Mouse (Mus musculus) brain, embryonic 18.5 days (tissue): ENCODE results near the gene Psip1.
"Not testable (repeated sequence)": the region's sequence is repeated elsewhere in the genome, so short reads cannot be mapped to it uniquely, and the experiment has no call there.

Experiments
- DNase-seq: peaks from one replicate; pipeline ENCODE4 v3.0.0-alpha.2; 2012; ENCODE audit warnings: low read depth, low spot score

Psip1 gene

GRCm38 (mm10) chr4:83501037-83501430, 14.8 kb upstream of the Psip1 start:
- DNase-seq = no peak

GRCm38 (mm10) chr4:83500154-83501036, 14.1 kb upstream of the Psip1 start:
- DNase-seq = no peak

DNA sequence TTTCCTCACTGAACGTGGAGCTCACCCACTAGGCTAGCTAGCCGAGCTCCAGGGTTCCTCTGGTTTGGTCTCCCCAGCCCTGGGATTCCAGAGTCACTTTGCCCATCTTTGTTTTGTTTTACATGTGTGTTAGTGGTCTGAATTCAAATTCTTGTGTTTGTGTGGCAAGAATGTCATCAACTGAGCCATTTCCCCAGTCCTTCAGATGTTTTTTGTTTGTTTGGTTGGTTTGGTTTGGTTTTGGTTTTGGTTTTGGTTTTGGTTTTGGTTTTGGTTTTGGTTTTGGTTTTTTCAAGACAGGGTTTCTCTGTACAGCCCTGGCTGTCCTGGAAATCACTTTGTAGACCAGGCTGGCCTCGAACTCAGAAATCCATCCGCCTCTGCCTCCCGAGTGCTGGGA, 10.8 kb upstream of the Psip1 start:
- DNase-seq = not testable (repeated sequence)

DNA sequence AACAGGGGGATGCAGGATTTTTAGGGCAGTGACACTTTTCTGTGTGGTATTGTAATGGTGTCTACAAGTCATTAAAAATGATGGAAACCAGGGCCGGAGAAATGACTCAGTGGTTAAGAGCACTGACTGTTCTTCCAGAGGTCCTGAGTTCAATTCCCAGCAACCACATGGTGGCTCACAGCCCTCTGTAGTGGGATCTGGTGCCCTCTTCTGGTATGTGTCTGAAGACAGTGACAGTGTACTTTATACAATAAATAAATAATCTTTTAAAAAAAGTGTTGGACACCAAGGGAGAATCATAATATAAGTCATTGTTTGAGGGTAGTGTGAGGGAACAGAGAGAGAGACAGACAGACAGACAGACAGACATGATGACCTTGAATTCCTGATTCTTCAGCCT, 6.9 kb upstream of the Psip1 start:
- DNase-seq = no peak

- DNase-seq = no peak
Measured at GRCm38 (mm10) chr4:83489121-83489520, 2.9 kb upstream of the Psip1 start.

GRCm38 (mm10) chr4:83485735-83486116, 533 bp downstream of the Psip1 start:
- DNase-seq = peak; percentile 65

DNA sequence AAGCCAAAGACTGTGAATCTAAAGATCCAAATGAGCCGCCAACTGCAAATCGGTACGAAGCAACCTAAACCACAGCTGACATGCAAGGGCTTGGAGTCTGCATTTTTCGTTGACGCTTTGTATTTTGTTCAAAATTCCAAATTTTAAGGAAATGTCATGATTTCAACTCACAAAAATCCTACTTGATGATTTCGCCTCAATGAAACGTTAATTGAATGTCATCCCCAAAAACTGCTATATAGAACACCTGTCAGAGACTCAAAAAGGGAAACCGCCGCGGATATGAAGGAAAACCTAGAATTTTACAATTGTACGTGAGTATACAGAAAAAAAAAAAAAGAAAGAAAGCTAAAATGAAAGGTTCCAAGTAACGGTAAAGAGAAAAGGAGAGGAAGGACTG, 1.0 kb downstream of the Psip1 start:
- DNase-seq = no peak

DNA sequence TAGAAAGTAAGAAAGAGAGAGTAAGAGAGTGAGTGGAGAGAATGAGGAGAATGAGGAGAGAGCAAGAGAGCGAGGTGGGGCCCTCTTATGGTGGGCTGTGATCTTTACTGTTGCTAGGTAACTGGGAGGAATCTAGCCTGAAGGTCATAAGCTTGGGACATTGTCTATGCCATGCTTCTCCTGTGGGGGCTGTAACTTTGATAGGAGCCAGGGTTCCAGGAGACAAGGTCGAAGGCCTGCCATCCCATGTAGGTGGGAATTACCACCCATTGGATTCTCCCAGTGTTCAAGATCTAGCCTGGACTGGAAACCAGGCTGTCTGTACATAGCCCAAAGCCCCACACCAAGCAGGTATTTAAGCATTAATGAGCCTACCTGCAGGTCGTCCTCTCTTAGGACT, 18.1 kb downstream of the Psip1 start:
- DNase-seq = no peak

- DNase-seq = no peak
Measured at GRCm38 (mm10) chr4:83467615-83468014, 18.6 kb downstream of the Psip1 start.

- no peak for DNase-seq
Measured at GRCm38 (mm10) chr4:83464827-83465226, 21.4 kb downstream of the Psip1 start.

- DNase-seq = no peak
Measured at GRCm38 (mm10) chr4:83460106-83460505, 26.2 kb downstream of the Psip1 start.

GRCm38 (mm10) chr4:83450785-83451184, 35.5 kb downstream of the Psip1 start:
- no peak for DNase-seq

GRCm38 (mm10) chr4:83441050-83441449, 45.2 kb downstream of the Psip1 start:
- no peak for DNase-seq

GRCm38 (mm10) chr4:83439045-83439444, 47.2 kb downstream of the Psip1 start:
- no peak for DNase-seq

GRCm38 (mm10) chr4:83438116-83438515, 48.1 kb downstream of the Psip1 start:
- no peak for DNase-seq

DNA sequence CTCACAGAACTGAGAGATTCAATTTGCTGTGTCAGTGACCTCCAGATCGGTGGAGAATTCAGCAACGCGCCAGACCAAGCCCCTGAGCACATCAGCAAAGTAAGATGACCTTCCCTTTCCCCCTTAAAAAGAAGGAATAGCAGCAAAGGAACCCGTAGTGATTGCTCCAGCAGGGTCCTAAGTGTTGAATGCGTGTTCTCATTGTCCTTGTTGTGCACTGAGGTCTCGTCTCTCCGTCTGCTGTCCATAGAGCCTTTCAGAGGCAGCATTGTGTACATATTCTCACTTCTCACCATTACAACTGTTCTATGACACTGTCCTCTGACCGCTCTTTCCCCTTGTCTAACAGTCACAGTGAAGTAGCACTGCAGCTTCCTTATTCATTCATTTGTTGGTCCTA, 49.9 kb downstream of the Psip1 start:
- no peak for DNase-seq

- DNase-seq = no peak
Measured at GRCm38 (mm10) chr4:83432901-83433300, 53.4 kb downstream of the Psip1 start.

GRCm38 (mm10) chr4:83431950-83432349, 54.3 kb downstream of the Psip1 start:
- no peak for DNase-seq

- no peak for DNase-seq
Measured at GRCm38 (mm10) chr4:83428845-83429244, 57.4 kb downstream of the Psip1 start.

DNA sequence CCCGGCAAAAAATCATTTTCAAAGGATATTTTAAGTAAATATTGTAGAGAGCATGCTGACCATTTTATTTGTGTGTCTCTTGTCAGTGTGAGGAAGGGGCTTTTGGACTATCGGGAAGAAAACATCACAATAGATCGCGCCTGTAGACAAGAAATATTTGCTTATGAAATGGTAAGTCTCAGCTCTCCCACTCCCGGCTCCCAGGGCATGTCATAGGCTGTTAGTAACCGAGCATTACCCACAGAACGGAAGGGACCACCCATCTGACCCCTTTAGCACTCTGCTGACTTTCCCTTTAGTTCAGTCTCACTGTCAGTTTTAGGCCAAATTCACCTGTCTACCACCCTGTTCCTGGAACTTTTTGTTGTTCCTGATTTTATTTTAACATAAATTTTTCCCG, 58.6 kb downstream of the Psip1 start:
- DNase-seq = no peak

DNA sequence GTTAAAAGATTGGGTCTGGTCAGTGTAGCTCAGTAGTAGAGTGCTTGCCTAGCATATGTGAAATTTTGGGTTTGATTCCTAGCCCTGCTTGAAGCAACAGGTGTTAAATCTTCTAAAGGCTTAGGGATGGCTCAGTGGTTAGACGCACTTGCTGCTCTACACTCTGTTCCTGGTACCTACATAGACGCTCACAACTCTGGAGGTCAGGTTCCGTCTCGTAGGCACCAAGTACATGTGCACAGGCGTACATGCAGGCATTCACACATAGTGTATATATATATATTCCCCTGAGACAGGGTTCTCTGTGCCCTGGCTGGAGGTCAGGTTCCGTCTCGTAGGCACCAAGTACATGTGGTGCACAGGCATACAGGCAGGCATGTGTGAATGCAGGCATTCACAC, 59.1 kb downstream of the Psip1 start:
- DNase-seq = no peak

- no peak for DNase-seq
Measured at GRCm38 (mm10) chr4:83425119-83425518, 61.1 kb downstream of the Psip1 start.

DNA sequence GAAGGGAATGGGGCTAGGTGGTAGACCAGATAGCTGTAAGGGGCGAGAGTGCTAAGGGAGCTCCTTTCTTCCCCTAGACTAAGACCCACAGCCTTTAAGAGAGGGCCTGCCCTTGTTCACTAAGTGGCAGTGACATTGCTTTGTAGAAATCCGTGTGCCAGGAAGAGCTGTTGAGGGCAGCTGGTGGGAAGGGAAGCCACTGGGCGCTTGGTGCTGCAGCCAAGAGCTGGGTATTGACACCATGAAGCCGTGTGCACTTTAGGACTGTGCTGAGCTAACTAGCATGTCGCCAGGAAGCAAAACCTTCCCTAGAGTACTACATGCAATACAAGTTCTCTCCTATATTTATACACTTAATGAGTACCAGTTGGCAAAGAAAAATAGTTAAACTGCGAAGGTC, 62.6 kb downstream of the Psip1 start:
- no peak for DNase-seq

GRCm38 (mm10) chr4:83418781-83419180, 67.5 kb downstream of the Psip1 start:
- DNase-seq = no peak
